27 mouse cellular contexts compared by ENCODE assay signal in genomic region chr1:35551503-35551902, GRCm38 (mm10).
DNase-seq lines count a peak whose midpoint lies in the region; ATAC-seq and TF ChIP-seq lines count a peak whose summit lies in the region.
"Had no signal": no experiment of that assay in that cellular context is flagged by ENCODE, and none has a peak within 500 bp of the region (broad histone marks: within the 10 kb centered on the region; RNA-seq: fewer than 3 reads in every experiment).

No protein-coding gene starts in this region.

- no peak overlapping the region for H3K4me2 ChIP-seq in forebrain, postnatal 0 days (ENCODE audit: low read depth)
- H3K4me2 ChIP-seq in forebrain, embryonic 12.5 days, result no peak overlapping the region
- H3K4me2 ChIP-seq: embryonic facial prominence, embryonic 13.5 days; embryonic facial prominence, embryonic 15.5 days; forebrain, embryonic 13.5 days; forebrain, embryonic 15.5 days had no signal

- H3K9ac ChIP-seq in forebrain, postnatal 0 days, result no peak overlapping the region
- H3K9ac ChIP-seq in forebrain, embryonic 12.5 days, result no peak overlapping the region
- H3K9ac ChIP-seq: embryonic facial prominence, embryonic 13.5 days; embryonic facial prominence, embryonic 15.5 days; forebrain, embryonic 13.5 days; forebrain, embryonic 15.5 days had no signal

- TF ChIP-seq POLR2A in lung, adult 2 months (IDR thresholded peaks at IDR 0.05; ENCODE audit: borderline replicate concordance, extremely low read depth, low read depth, low read length), result no peak

- no peak for TF ChIP-seq CTCF in forebrain, postnatal 0 days (IDR thresholded peaks at IDR 0.05; ENCODE audit: low read depth)
- TF ChIP-seq CTCF in lung, adult 2 months (IDR thresholded peaks at IDR 0.05; ENCODE audit: insufficient read depth, low read length), result no peak

- ATAC-seq in forebrain, postnatal 0 days, result no peak
- no peak for ATAC-seq in forebrain, embryonic 12.5 days (ENCODE audit: low FRiP score)
- ATAC-seq: activated CD4-positive, CD25-positive, alpha-beta regulatory T cell, adult 4 months; CD4-positive, CD25-positive, alpha-beta regulatory T cell, adult 4 months; forebrain, embryonic 13.5 days; forebrain, embryonic 15.5 days; Patski had no signal

- H3K27ac ChIP-seq in forebrain, postnatal 0 days (ENCODE audit: low read depth, low read length), result no peak overlapping the region
- H3K27ac ChIP-seq in forebrain, embryonic 12.5 days, result no peak overlapping the region
- H3K27ac ChIP-seq: embryonic facial prominence, embryonic 13.5 days; embryonic facial prominence, embryonic 15.5 days; forebrain, embryonic 10.5 days; forebrain, embryonic 13.5 days; forebrain, embryonic 15.5 days had no signal

- no peaks in the 10 kb centered on the region for H3K27me3 ChIP-seq in forebrain, postnatal 0 days (ENCODE audit: insufficient read depth, low read length)
- H3K27me3 ChIP-seq in forebrain, embryonic 12.5 days, result no peaks in the 10 kb centered on the region
- H3K27me3 ChIP-seq: CH12.LX; embryonic facial prominence, embryonic 13.5 days; embryonic facial prominence, embryonic 15.5 days; forebrain, embryonic 13.5 days; forebrain, embryonic 15.5 days; Patski had no signal

- peak; percentile 6 for DNase-seq in forebrain, postnatal 0 days
- DNase-seq in brain, adult 2 months (ENCODE audit: low read depth, low spot score), result peak; percentile 22
- DNase-seq in telencephalon, adult 2 months (ENCODE audit: low read depth, low spot score), result peak; percentile 32
- no peak for DNase-seq in lung, adult 2 months
- DNase-seq: adrenal gland, adult 8-10 months; adrenal gland, postnatal 14 days; adrenal gland, postnatal 36 days; B cell, adult 2 months; cerebellum, adult 11 months; cerebellum, adult 18-20 months; cerebellum, adult 8-10 months; cerebellum, adult 9-11 months; cerebellum, postnatal 14 days; cerebellum, postnatal 36 days; embryo, embryonic 11 days had no signal

- no peaks in the 10 kb centered on the region for H3K9me3 ChIP-seq in forebrain, postnatal 0 days (ENCODE audit: low read length)
- H3K9me3 ChIP-seq in forebrain, embryonic 12.5 days, result no peaks in the 10 kb centered on the region
- H3K9me3 ChIP-seq: embryonic facial prominence, embryonic 13.5 days; embryonic facial prominence, embryonic 15.5 days; forebrain, embryonic 10.5 days; forebrain, embryonic 13.5 days; forebrain, embryonic 15.5 days; G1E had no signal

- no peak overlapping the region for H3K4me3 ChIP-seq in forebrain, postnatal 0 days (ENCODE audit: low read depth, low read length)
- H3K4me3 ChIP-seq in forebrain, embryonic 12.5 days (replicated peaks), result no peak overlapping the region
- H3K4me3 ChIP-seq in lung, adult 2 months (replicated peaks; ENCODE audit: extremely low read depth, low read depth, low read length), result no peak overlapping the region
- H3K4me3 ChIP-seq: embryonic facial prominence, embryonic 13.5 days; embryonic facial prominence, embryonic 15.5 days; erythroblast, embryonic 14.5 days; forebrain, embryonic 10.5 days; forebrain, embryonic 13.5 days; forebrain, embryonic 15.5 days had no signal

- no peaks in the 10 kb centered on the region for H3K4me1 ChIP-seq in forebrain, postnatal 0 days (ENCODE audit: insufficient read depth)
- no peaks in the 10 kb centered on the region for H3K4me1 ChIP-seq in forebrain, embryonic 12.5 days
- no peaks in the 10 kb centered on the region for H3K4me1 ChIP-seq in lung, adult 2 months (ENCODE audit: control insufficient read depth, insufficient read depth, low read length)
- H3K4me1 ChIP-seq: embryonic facial prominence, embryonic 13.5 days; embryonic facial prominence, embryonic 15.5 days; forebrain, embryonic 10.5 days; forebrain, embryonic 13.5 days; forebrain, embryonic 15.5 days had no signal

- WGBS in forebrain, postnatal 0 days, result 78% methylated on average over 1 of the region's 1 CpGs
- WGBS in forebrain, embryonic 12.5 days, result 88% methylated on average over 1 of the region's 1 CpGs
- 58% methylated on average over 1 of the region's 1 CpGs for WGBS in lung, adult 2 months

- H3K36me3 ChIP-seq in forebrain, postnatal 0 days (ENCODE audit: insufficient read depth), result no peaks in the 10 kb centered on the region
- no peaks in the 10 kb centered on the region for H3K36me3 ChIP-seq in forebrain, embryonic 12.5 days (replicated peaks)
- H3K36me3 ChIP-seq: embryonic facial prominence, embryonic 13.5 days; embryonic facial prominence, embryonic 15.5 days; forebrain, embryonic 10.5 days; forebrain, embryonic 15.5 days; G1E had no signal
